Mouse (Mus musculus) spleen, postnatal 14 days (tissue): ENCODE results near the gene Shisa9.

Source experiments
- DNase-seq, 2 experiments: peaks; one replicate each; pipeline ENCODE4 v3.0.0; 2021 to 2022; ENCODE audit warnings: low spot score in 2 of 2

Shisa9 gene

DNA sequence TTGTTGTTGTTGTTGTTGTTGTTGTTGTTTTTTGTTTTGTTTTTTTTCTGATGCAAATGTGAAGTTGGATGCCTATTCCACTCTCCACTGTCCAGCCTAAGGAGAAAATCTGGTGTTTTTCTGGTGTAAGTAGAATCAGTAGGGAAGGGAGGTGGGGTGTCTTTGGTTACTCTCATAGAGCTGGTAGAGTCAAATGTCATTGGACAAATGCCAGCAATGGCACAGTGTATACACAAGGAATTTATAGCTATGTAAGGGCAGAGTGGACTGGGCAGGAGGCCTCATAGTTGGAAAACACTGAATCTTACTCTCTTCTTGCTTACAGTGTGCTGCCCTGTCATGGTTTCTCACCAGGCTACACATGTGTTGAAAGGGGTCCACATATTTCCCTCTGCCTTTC lies 325.9 kb downstream of the Shisa9 start:
- no peak for DNase-seq

DNA sequence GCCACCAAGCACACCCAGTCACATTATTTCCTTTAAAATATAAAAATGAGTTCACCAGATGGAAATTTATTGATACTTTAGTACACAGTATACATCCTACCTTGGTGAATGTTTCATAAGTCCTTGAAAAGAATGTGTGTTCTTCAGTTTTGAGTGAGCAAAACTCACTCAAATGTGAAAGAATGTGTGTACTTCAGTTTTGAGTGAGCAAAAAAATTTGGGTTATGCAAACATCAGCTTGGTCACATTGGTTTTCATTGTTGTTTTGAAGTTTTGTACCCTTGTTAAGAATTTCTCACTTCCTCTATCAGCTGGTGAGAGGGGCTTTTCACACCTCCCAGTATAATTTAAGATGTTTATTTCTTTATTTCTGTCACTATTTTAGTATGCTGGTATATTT lies 331.7 kb downstream of the Shisa9 start:
- DNase-seq = no peak
